Mouse (Mus musculus): ENCODE results near the gene Panx2. TPM values are rescaled to one million over a fixed set of nuclear protein-coding genes. Genes with fewer than 3 reads are reported as not detected.

The Panx2 gene
- total RNA-seq, 2 experiments from 2014 or later = 95.4 to 95.5 TPM

GRCm38 (mm10) chr15:89073993-89074603, 14.6 kb downstream of the Panx2 start:
- peak in 1 of 2 experiments; percentile 45 for DNase-seq (ENCODE audit: low spot score in 2 of 2)
- intact Hi-C loops (cut with DNase I) = no loop called here

DNA sequence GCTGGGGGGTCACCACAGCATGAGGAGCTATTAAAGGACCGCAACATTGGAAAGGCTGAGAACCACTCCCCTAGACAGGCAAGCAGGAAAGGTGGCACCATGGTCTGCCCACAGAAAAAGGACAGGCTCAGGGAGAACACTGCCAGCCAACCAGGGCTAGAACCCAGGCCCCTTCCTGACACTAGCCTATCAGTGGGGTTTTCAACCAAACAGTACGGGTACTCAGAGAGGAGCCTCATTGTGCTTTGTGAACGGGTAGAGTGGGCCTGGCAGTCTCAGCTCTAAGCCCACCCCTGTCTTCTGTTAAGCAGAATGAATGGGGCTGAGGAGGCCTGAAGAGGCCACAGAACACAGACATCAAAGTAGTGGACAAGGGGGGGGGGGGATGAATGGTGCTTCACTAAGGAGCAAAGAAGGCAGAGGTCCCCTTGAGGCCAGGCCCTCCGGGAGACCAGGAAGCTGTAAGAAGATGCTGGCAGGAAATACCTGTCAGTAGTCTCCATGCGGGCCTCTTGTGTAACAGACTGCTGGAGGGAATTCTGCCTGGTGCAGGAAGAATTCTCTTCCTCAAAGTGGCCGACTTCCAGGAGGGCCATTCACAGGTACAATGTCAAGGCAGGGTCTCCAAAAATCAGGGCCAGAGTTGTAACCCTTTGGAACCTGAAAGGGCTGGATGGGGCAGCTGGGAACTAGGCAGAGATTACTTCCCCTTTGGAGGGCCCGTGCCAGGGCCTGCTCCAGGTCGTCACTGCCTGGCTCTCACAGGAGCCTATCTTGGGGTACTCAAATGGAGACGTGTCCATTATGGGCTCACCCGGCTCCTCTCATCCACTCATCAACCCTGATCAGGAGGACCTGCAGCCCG, 15.3 kb downstream of the Panx2 start, which contains the start of gene Trabd:
Gene Trabd (plus strand): TSS at position 512 of the 865 bp plus-strand sequence.
- DNase-seq (ENCODE audit: low spot score in 2 of 2) = peak in 1 of 2 experiments; percentile 28
- intact Hi-C loops (cut with DNase I) = loop anchor here (5.0 kb wide), 1 partner anchor 248 kb away; no protein-coding TSS in a partner anchor

- intact Hi-C loops (cut with DNase I) = loop anchor here (5.0 kb wide), 1 partner anchor 248 kb away; no protein-coding TSS in a partner anchor
- peak; percentile 82 to 84 for DNase-seq (ENCODE audit: low spot score in 2 of 2)
Measured at GRCm38 (mm10) chr15:89075478-89076147, 16.1 kb downstream of the Panx2 start.

GRCm38 (mm10) chr15:89076156-89076731, 16.7 kb downstream of the Panx2 start:
- DNase-seq (ENCODE audit: low spot score in 2 of 2) = peak in 1 of 2 experiments; percentile 28
- intact Hi-C loops (cut with DNase I) = loop anchor here (5.0 kb wide), 1 partner anchor 249 kb away; no protein-coding TSS in a partner anchor

- DNase-seq (ENCODE audit: low spot score in 2 of 2) = no peak
- intact Hi-C loops (cut with DNase I) = loop anchor here (5.0 kb wide), 1 partner anchor 251 kb away; no protein-coding TSS in a partner anchor
Measured at GRCm38 (mm10) chr15:89078208-89078836, 18.8 kb downstream of the Panx2 start.

GRCm38 (mm10) chr15:89083906-89084305, 24.4 kb downstream of the Panx2 start:
- DNase-seq (ENCODE audit: low spot score in 2 of 2) = no peak
- intact Hi-C loops (cut with DNase I) = no loop called here

GRCm38 (mm10) chr15:89084826-89085225, 25.3 kb downstream of the Panx2 start:
- DNase-seq (ENCODE audit: low spot score in 2 of 2) = no peak
- intact Hi-C loops (cut with DNase I) = no loop called here

DNA sequence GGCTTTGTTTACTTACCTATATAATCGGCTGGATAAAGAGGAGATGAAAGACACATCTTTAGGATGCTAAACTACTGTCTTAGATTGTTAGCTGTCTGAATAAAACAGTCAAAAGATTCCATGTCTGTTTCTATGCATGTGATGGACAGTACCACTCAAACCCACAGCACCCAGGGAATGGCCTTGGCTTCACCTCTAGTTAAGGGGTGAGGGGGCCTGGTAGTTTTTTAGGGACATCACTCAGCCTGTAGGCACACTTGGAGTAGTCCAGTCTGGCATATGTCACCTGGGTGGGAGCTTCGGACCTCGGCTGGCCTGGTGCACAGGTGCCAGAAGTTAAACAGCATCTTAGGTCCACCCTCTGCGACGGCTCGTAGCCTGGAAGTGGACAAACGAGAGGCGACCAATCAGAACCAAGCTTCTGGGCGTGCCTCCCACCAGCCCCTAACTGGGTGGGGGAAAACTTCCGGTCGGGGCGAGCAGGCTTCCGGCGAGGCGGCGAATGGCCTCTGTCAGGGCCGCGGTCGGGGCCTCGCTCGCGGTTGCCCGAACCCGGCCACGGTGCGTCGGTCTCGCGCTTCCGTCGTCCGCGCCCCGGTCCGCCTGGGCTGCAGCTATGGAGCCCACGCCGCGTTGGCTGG, 29.2 kb downstream of the Panx2 start, which contains the start of gene Selenoo:
Gene Selenoo (plus strand): TSS at position 478 of the 641 bp plus-strand sequence.
- intact Hi-C loops (cut with DNase I) = no loop called here
- peak; percentile 91 to 95 for DNase-seq (ENCODE audit: low spot score in 2 of 2)

- intact Hi-C loops (cut with DNase I) = no loop called here
- no peak for DNase-seq (ENCODE audit: low spot score in 2 of 2)
Measured at GRCm38 (mm10) chr15:89089248-89090051, 29.9 kb downstream of the Panx2 start.

DNA sequence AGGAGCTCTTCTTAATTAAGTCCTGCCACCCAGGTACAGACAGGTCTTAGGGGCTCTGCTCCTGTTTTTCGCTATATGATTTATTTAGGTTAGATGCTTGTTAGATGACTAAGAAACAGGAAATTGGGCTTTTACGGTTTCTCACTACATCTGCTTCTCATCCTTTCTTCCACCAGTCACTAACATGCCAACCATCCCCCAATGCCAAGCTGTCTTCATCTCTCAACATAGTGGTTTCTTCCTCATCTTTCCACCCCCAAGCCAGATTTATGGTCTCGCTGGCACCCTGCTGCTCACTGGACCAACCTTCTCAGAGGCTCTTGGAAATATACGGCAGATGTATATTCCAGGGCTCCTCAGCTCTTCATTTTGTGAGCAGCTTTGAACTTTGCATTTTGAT, 31.1 kb downstream of the Panx2 start:
- peak in 1 of 2 experiments; percentile 64 for DNase-seq (ENCODE audit: low spot score in 2 of 2)
- intact Hi-C loops (cut with DNase I) = no loop called here

GRCm38 (mm10) chr15:89092181-89092580, 32.6 kb downstream of the Panx2 start:
- intact Hi-C loops (cut with DNase I) = no loop called here
- no peak for DNase-seq (ENCODE audit: low spot score in 2 of 2)

DNA sequence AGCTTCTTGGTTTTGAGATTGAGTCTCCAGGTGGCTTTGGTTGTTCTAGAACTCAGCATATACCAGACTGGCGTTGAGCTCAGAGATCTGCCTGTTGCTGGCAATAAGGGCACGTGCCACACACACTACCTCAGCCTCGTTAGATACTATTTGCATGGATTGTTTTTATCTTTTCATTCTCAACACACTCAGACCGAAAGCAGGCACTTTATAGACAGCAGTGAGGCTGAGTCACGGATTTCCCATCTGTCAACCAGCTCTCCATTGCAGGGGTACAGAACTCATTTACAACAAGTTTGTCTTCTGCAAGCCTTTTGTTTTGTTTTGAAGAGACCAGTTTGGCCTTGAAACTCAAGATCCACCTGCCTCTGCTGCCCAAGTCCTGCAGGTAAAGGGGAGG, 37.9 kb downstream of the Panx2 start:
- intact Hi-C loops (cut with DNase I) = no loop called here
- peak in 1 of 2 experiments; percentile 55 for DNase-seq (ENCODE audit: low spot score in 2 of 2)

DNA sequence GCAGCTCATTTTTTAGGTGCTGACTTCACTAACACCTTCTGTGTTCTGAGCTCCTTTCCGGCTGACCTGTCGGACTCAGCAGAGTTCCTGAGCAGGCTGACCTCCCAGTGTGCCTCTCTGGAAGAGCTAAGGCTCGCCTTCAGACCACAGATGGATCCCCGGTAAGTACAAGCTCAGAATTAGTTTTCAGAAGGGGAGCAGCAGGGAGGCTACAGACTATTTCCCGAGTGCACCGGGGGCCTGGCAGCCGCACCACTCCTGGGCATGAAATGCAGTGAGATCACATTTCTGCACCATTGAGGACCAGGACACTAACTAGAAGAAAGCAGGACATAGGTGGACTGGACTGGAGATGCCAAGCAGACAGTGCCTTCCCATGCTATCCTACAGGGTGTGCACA, 39.1 kb downstream of the Panx2 start:
- intact Hi-C loops (cut with DNase I) = no loop called here
- no peak for DNase-seq (ENCODE audit: low spot score in 2 of 2)

DNA sequence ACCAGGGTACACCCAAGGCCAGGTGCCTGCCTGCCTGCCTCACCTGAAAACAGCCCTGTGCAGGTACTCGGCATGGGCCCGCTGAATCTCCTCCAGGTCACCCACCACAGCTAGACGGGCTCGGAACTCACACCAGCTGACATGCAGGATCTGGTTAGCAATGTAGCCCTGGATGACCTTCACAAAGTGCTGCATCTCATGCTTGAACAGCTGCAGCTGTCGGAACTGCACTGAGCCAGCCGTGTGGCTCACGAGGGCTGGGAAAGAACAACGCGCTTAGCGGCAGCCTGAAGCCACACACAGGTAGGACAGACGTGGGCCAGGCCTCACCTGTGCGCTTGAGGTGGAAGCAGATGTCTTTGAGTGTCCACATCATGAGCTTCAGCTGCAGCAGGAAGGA, 41.3 kb downstream of the Panx2 start:
- intact Hi-C loops (cut with DNase I) = no loop called here
- no peak for DNase-seq (ENCODE audit: low spot score in 2 of 2)

DNA sequence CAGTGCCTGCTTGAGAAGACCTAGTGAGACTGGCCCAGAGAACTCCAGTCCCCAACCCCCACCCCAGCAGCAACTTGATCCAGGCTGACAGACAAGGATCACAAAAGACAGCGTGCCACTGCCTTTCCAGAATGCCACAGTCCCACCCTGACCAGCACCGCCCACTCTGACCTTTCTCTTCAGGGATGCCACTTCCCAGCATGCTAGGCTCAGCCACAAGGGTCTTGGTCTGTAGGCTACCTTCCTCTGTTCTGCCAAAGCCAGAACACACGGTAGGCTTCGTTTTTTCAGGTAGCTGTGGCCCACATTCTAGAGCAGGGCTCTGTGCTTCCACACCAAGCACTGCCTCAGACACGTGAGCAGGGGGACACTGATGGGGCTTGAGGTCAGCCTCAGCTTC, 43.1 kb downstream of the Panx2 start:
- no peak for DNase-seq (ENCODE audit: low spot score in 2 of 2)
- intact Hi-C loops (cut with DNase I) = no loop called here

- intact Hi-C loops (cut with DNase I) = no loop called here
- DNase-seq (ENCODE audit: low spot score in 2 of 2) = peak in 1 of 2 experiments; percentile 20
Measured at GRCm38 (mm10) chr15:89103921-89104320, 44.4 kb downstream of the Panx2 start.

- intact Hi-C loops (cut with DNase I) = no loop called here
Measured at GRCm38 (mm10) chr15:89104425-89104824, 44.9 kb downstream of the Panx2 start.

GRCm38 (mm10) chr15:89106073-89106472, 46.5 kb downstream of the Panx2 start:
- intact Hi-C loops (cut with DNase I) = no loop called here
- DNase-seq (ENCODE audit: low spot score in 2 of 2) = peak in 1 of 2 experiments; percentile 79

More at GRCm38 (mm10) chr15:89104425-89104824, 44.9 kb downstream of the Panx2 start:
- peak in 1 of 2 experiments; percentile 81 for DNase-seq (ENCODE audit: low spot score in 2 of 2)
